Mouse (Mus musculus) T-cell, adult 2 months (primary cell): ENCODE results near the gene Farsa.

Source experiments
- DNase-seq: peaks from one replicate; pipeline ENCODE4 v3.0.0; 2022; ENCODE audit warnings: low spot score

Gene Farsa

DNA sequence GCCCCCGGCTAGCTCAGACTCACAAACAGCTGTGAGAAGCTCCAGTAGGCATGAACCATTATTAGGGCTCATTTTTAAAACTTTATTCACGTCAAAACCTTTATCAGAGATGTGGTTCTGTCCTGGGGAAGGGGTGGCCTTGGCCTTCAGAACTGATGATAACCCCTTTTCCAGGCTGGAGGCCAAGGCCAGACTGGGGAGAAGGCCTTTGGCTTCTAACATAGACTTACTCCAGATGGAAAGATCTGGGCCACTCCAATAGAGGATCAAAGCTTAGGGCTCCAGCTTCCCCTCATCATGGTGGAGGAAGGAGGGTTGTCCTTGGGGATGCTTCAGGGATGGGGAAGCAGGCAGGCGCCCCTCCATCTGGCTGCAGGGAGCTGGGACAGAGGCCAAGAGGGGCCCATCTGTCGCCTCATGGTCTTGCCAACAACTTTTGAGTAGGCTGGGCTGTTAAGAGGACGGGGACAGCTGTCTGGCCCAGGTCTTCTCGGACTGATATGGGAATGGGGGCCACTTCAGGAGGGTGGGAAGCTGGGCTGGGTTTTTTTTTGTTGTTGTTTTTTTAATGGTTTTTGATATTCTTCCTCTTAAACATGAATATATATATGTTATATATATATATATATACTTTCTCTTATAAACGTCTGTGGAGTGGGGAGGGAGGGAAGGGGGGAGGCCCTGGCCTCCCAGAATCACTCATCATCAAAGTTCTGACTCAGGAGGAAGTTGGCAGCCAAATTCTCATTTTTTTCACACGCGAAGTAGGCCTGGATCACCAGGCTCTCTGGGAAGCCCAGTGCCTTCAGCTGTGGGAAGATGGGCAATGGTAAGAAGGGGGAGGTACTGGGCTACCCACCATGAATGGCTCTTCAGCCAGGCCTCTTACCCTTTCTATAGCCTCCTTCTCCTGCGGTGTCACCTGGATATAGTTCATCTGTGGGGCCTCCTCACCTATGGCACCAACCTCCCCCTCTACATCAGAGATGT is 21.6 kb upstream of the Farsa start:
- no peak for DNase-seq

DNA sequence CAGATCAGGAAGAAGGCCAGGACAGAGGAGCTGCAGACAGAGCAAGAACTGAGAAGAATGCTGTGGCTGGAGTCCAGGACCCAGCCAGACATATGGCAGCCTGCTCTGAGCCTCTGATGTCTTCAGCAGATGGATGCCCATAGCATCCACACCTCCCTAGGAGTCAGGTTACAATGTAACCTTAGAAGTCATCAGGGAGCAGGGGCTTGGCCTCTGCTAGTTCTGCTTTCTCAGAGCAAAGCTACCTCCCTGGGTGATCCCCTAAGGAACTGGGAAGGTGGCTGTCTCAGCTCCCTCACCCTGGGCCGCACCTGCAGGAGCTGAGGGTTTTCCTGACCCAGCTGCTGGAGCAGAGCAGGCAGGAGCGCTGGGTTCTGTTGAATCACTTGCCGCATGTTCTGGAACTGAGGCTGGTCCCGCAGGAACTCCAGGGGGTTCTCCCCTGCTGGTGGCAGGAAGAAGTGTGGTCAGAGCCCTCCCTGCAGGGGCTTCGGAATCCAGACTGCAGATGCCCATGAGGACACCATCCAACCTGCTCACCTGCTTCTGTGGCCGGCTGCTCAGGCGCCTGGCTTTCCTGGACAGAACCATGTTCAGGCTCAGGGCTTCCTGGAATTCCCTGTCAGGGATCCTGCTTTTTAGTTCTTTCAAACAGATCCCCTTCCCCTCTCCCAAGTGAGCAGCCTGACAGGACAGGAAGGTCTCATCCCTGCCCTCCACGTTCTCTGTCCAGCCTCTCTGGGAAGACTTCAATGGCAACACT is 19.5 kb upstream of the Farsa start:
- DNase-seq: no peak

GRCm38 (mm10) chr8:84837912-84838470 is 18.8 kb upstream of the Farsa start:
- DNase-seq: no peak

GRCm38 (mm10) chr8:84838513-84838912 is 18.3 kb upstream of the Farsa start:
- DNase-seq: no peak

DNA sequence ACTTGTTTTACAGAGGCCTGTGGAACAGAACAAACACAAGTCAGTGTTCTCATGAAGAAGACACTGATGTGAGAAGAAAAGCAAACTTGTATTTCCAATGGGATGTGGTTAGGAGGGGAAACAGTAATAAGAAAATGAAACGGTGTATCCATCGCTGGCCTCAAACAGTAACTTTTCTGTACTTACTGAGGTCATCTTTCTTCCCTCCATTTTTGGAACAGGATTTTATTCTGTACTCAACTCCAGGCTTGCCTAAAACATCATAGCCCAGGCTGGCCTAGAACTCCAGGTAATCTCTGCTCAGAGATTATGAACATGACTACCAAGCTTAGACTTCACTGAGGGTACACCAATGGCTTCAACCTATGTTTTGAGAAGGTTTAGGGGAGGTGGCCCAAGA is 17.4 kb upstream of the Farsa start:
- DNase-seq: no peak

DNA sequence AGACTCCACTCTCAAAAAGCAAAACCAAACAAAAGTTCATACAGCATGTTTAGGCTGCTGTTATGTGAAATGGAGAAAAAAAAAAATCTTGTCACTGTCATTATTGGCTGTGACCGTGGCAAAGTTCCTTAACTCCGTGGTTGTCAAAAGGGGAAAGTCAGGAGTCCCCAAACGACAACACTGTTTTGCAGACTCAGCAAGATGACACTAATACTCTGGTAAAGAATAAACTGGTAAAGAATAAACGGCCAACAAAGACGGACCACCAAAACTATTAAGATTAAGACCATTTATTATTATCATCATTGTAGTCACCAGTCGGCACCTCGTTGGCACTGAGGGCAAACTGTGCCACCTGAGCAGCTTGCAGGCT is 16.9 kb upstream of the Farsa start:
- no peak for DNase-seq

DNA sequence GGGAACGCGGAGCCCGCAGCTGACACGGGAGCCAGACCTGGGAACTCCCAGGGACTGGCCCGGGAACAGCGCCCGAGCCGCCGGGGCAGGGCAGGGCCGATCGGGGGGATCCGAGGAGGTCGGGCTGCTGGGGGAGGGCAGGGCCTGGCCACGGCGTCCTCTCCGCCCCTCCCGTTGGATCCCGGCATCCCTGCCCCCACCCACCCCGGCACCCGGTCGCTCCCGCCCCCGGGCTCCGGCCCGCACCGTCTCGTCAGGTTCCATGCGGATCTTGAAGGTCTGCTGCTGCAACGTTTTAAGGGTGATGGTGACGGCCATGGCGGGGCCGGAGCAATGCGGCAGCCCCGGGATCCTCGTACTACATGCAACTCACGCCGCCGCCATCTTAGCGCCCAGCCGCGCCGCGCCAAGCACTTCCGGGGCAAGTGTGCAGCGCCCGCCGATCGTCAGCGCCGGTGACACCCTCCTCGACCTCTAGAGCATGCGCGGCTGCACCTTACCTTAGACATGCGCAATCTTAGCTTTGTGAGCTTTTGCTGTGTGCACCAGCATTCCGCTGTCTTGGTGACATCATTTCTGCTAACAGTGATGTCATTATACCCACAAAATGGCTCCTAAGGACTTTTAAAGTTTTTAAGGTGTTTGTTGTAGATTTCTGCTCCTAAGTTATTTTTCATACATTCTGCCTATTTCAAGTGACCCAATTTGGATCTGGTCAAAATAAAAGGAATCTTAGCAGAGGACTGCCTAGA is 16.4 kb upstream of the Farsa start, which contains the start of gene Rad23a:
Rad23a (minus strand) TSS at position 418 of the 752 bp plus-strand sequence.
- DNase-seq: peak; percentile 96

DNA sequence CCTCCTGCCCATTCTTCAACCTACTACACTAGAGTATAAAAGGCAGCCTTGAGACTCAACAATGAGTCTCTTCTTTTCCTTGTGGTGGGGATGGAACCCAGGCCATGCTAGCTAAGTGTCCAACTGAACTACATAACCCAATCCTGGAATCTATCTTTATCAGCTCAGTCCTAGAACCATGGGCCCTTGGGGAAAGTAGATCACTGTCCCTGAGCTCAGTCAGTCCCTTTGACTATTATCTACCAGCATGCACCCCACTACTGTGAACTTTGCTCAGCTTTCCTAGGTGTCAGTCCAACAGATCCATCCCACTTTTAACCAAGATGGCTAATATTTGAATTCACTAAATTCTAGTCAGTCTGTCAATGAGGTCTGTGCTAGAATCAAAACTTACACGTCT is 15.3 kb upstream of the Farsa start:
- DNase-seq: no peak

- DNase-seq: no peak
These were observed 12.3 kb upstream of the Farsa start for GRCm38 (mm10) chr8:84844397-84845070.

GRCm38 (mm10) chr8:84845355-84846093 is 11.3 kb upstream of the Farsa start:
- no peak for DNase-seq

DNA sequence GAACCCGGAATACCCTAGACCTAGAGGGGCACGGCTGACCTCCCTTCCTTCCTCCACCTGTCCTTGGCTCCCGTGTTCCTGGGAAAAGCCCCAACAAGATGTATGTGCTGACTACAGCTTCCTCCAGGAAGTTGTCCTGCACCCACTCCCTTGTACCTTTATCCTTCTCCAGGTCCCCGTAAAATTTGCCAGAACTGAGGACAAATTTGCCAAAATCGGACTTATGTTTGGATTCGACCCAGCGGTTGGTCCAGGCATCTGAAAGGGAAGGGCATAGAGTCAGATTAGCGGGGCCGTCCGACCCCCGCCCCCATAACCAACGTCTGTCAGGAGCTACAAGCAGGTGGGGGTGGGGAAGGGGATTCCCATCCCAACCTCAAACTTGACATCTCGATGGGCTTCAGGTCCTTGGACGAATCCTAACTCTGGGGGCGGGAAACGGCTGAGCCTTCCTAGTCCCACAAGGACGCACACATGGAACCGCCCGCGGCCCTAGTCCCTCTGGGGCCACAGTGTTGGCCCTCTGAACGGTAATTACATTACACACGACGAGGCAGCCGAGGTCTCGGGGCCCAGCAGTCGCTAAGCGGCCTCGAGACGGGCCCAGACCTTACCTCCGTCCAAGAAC is 10.6 kb upstream of the Farsa start:
- no peak for DNase-seq

- peak; percentile 100 for DNase-seq
These were observed 9.8 kb upstream of the Farsa start, which contains the start of gene Calr for GRCm38 (mm10) chr8:84846722-84847572. TSS of gene Calr (minus strand) at chr8:84846934.

DNA sequence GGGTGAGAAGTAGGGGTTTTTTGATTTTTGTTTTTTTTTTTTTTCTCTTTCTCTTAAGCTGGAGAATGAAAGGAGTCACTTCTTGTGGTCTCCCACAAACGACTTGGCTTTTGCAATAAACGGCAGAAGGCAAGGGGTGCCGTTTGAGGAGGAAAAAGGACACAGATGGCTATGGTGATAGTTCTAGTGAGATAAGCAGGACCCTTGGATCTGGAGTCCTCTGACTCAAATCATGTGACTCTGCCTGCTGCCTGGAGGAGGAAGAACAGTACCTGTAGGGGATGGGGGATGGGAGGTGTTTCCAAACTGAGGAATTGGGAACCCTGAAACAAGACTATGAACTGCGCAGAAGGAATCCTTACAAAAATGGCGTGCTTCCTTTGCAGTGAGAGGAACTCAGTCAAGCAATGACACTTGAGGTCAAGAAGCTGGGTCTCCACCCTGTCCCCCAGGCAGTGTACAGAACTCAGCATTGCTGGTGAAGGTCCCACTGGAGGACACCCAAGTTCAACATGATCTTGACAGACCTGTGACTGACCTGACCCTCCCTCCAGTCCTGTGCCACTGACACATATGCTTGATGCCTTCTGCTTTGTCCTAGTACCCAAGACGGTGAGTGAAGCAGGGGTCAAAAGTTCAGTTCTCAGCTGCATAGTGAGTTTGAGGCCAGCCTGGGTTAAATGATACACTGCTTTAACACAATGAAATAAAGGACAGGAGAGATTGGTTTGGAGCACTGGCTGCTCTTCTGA is 8.9 kb upstream of the Farsa start:
- peak; percentile 41 for DNase-seq

DNA sequence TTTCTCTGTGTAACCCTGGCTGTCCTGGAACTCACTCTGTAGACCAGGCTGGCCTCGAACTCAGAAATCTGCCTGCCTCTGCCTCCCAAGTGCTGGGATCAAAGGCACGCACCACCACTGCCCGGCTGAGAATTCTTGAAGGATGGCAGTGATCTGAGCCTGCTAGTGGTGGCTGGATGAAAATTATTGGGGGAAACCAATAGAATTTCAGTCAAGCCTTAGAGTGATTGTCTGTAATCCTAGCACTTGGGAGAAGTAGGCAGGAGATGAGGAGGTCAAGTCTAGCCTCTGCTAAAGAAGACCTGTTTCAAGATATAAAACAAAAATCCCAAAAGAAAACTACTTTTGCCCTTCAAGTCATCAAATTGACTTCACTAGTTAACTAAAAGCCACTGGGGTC is 355 bp upstream of the Farsa start:
- no peak for DNase-seq

DNA sequence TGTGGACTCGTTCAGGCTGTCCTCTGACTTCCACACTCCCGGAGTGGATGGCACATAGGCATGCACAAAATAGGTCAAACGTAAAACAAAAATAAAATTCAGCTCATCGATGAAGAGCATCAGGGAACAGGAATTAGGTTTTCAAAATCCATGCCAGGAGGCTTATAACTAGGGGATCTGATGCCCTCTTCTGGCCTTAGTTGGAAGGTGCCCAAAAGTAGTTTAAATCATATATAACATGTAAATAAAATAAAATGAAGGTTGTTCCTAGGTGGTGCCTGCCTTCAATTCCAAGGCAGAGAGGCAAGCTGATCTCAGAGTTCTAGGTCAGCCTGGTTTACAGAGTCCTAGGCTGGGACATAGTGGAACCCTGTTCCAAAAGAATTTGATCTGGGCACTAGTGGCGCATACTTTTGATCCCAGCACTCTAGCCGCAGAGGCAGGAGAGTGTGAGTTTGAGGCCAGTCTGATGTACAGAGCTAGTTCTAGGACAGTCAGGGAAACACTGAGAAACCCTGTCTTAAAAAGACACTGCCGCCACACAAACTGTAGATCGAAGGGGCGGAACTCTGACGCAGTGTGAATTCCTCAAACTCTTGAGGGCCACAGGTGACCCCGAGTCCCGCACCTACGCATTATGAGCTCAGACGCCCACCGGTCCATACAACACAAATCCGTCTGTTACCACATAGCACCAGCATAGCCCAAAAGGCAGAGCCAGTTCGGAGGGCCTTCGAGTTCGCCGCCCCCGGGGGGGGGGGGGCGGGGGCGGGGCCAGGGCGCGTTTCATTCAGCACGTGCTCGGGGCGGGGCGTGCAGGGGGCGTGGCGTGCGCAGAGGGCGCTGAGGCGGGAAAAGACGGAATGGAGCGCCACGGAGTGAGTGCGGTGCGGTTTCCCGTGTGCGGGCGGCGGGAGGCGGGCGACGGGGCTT is 14.9 kb downstream of the Farsa start, which contains the start of gene Syce2:
Syce2 (plus strand) TSS at position 736 of the 933 bp plus-strand sequence.
- DNase-seq: peak; percentile 84

DNA sequence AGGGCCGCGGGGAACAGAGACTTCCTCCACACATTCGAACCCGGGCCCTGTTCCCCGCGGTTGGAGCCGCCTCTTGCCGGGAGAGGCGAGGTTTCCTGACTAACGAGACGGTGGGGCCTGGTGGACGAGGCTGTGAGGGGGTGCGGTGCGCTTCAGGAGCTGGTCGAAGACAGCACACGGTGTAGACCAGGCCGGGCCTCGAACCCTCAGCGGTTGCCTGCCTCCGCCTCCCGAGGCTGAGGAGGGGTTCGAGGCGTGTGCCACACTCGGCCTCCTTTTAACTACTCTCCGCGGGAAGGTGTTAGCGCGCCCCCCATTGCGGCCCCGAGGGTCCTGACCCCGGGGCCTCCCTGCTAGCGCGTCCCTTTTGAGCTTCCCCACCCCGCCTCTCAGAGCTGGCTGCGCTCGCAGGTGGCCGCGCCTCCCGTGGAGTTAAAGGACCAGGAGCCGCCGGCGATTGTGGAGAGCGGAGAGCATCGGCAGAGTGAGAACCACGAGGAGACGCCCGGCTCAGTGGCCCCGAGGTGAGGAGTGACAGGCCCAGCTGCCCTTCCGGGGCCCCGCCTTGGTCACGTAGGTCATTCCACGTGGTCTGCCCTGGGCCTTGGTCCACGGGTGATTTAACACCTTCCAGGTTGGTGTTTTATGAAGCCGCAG is 15.6 kb downstream of the Farsa start:
- peak; percentile 23 for DNase-seq

DNA sequence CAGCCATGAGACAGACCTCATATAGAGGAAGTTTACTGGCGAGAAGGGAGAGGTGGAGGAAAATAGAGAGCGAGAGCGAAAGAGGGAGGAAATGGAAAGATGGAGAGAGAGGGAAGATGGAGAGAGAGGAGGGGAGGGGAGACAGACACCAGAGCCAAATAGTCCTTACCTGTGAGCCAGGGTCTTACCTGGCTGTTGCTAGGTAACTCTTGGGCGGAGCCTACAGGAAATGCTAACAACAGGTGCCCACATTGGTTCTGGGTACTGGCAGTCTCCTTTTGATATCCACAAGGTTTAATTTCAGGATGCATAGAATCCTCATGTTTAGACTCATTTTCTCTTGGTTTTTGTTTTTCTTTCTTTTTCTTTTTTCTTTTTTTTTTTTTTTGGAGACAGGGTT is 16.2 kb downstream of the Farsa start:
- DNase-seq: no peak
